Mouse (Mus musculus) cerebellum, adult 2 months (tissue): ENCODE data around the gene Smo.

Experiments used
- CTCF ChIP-seq: fragments of 200-500 bp; IDR thresholded peaks from 2 replicates; pipeline ENCODE4 v1.5.1; 2011; ENCODE audit warnings: low read depth, mild to moderate bottlenecking, control low read depth, low read length, moderate library complexity, borderline replicate concordance; ENCODE audit not compliant: insufficient read depth
- POLR2A ChIP-seq: fragments of 200-500 bp; IDR thresholded peaks from 2 replicates; pipeline ENCODE4 v1.6.1; 2011; ENCODE audit warnings: low read length, control low read depth, borderline replicate concordance; ENCODE audit not compliant: insufficient read depth

GRCm38 (mm10) chr6:29695975-29696374 is 39.3 kb upstream of the Smo start:
- TF ChIP-seq CTCF (no peak), POLR2A (no peak)
